Mouse (Mus musculus) left cerebral cortex, adult 8-10 months (tissue): ENCODE measurements around the gene Nkapd1. TPM values are rescaled to one million over a fixed set of nuclear protein-coding genes. Genes with fewer than 3 reads are reported as not detected.
"Not testable (repeated sequence)": the region's sequence is repeated elsewhere in the genome, so short reads cannot be mapped to it uniquely, and the experiment has no call there.

ENCODE experiments used
- DNase-seq, 2 experiments: peaks; one replicate each; pipeline ENCODE4 v3.0.0; 2022; ENCODE audit warnings: low spot score in 2 of 2
- total RNA-seq, 4 experiments: library from RNA; stranded (reverse); gene quantifications; 2 replicates each; pipeline ENCODE4 v1.2.4; 2022

Nkapd1 gene
- total RNA-seq, result 10 to 100 TPM; 19.5 to 20.4 (median 20.2) TPM

DNA sequence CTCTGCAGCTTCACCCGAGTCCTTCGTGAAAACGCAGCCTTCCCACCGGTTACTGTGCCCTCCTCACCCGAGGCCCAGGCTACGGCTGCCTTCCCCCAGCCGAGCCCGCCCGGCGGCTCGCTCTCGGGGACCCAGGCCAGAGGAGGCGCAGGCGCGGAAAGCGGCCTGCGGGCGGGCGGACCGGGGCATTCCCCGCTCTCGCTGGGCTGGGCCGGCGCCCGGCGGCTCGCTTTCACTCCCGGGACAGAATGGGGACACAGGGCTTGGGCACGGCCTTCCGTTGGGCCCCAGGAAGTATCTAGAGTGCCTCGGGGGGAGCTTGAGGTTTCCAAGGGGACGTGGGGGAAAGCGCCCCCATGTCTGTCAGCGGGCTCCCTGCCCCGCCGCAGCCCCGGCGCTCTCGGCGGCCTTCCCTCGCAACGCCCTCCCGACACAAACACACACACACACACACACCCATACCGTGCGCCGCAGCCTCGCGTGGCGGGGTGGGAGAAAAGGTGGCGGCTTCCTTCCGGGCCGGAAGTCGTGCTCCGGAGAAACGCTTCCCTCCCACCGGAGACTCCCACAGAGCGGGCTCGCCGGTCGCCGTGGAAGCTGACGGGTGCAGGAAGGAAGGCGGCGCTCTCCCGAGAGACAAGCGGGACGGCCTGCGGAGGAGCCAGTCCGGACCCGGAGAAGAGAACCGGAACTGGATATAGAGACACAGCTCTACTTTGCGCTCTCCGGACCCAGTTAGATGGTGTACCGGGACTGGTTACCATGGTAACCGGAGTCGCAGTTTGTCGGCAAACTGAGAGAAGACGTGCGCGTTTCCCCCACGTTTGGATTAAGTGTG is at the start of gene Nkapd1, which contains the start of gene Pih1d2:
Nkapd1 (minus strand) TSS at position 699 of the 838 bp plus-strand sequence.
Pih1d2 (plus strand) TSS at position 556 of the 838 bp plus-strand sequence.
- DNase-seq, result peak; percentile 87 to 91

GRCm38 (mm10) chr9:50666442-50666841 is 49.2 kb upstream of the Nkapd1 start:
- DNase-seq, result no peak

- DNase-seq, result no peak
These were observed 47.6 kb upstream of the Nkapd1 start for GRCm38 (mm10) chr9:50664826-50665225.

GRCm38 (mm10) chr9:50660431-50660830 is 43.2 kb upstream of the Nkapd1 start:
- DNase-seq, result no peak

DNA sequence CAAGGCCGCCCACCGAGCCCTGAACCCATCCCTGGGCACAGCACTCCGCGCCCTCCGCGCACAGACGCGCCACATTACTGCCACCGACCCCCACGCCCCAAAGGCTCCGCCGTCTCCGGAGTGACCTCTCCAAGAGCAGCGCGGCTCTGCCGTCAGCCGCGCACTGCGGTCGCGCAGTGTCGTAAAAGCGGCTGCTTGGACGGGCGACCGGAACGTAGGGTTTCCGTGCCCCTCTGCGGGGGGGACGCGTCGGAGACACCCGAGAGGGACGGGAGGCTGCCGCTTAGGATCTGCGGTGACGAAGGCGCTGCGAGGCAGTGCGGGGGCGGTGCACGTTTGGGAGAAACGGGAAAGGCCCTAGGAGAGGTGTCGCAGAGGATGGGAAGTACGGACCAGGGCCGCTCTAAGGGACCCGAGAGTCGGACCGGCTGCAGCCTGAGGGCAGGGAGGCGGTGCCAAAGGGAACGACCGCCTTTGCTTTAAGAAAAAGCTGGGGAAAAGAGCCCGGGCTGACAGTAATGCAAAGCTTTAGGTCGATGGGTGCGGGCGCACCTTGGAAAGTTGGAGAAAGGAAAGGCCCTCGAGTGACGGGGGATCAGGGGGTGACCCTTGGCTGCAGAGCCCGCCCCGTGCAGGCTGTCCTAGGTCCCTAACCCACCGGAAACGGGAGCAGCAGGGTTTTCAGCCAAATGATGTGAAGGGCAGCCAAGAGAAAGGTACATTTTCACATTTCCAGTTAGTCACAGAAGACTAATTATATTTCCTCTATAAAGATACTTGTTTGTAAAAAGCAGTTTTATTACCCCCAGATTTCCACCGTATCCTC is 42.3 kb upstream of the Nkapd1 start, which contains the start of gene Dlat:
Dlat (minus strand) TSS at position 389 of the 826 bp plus-strand sequence.
- peak; percentile 85 to 88 for DNase-seq

DNA sequence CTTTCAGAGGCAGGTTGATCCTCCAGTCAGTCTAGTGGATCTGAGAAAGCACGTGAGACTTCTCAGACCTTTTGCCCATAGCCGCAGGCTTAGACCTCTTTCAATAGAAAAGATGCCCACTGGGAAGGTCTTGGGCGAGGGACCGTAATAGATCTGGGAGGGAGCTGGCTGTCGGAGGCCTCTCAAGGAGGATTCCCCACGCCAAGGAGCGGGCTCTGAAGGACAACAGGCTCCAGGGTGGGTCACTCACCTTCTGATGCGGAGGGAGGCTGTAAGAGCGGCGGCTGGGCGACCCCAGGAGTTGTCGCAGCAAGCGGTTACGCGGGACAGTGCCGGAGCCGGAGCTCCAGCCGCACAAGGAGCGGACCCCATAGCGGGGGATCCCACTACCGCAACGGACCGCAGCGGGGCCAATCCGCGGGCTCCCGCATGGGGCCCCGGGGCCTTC is 41.7 kb upstream of the Nkapd1 start:
- DNase-seq, result no peak

- no peak for DNase-seq
These were observed 41.1 kb upstream of the Nkapd1 start for GRCm38 (mm10) chr9:50658391-50658790.

GRCm38 (mm10) chr9:50650503-50650902 is 33.2 kb upstream of the Nkapd1 start:
- DNase-seq, result no peak

DNA sequence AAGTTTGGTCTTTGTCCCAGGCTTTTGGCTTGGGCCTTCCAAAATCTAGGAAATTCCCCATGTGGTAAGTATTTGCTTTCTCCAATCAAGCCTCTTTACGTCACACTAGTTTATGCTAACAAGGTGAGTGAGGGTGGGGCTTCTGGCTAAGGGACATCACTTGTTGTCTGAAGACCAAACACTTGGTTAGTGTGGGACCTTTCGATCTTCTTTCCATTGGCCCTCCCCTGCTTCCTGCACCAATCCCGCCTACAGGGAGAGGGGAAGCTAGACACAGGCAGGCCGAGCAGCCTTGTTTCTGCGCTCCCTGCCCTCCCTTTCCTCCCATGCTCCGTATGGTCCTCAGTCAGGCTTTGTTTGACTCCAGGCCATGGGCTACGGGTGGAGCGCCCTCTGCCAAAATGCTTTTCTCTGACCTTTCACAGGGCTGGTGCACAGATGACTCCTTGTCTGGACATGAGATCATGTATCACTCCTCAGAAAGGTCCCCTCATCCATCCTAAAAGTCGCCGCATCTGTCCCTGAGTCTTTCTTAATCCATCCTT is 29.6 kb upstream of the Nkapd1 start:
- no peak for DNase-seq

DNA sequence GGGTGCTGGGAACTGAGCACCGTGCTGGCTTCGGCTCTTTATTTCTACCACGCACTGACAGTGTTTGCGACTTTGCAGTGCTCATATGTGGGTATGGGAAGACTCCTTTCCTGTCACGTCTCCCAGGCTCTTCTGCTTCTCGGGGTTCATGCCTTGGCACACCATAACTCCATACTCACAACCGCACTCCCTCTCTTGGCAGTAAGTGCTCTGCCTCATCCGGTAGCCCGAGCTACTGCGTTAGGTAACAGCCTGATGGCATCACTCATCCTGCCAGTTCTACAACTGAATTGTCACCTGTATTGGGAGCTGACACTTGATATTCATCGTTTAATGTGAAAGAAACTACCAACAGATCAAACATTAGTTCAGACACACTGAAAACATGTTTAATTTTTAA is 17.0 kb upstream of the Nkapd1 start:
- no peak for DNase-seq

GRCm38 (mm10) chr9:50633059-50633458 is 15.8 kb upstream of the Nkapd1 start:
- DNase-seq, result no peak

GRCm38 (mm10) chr9:50632016-50632688 is 14.9 kb upstream of the Nkapd1 start:
- no peak for DNase-seq

DNA sequence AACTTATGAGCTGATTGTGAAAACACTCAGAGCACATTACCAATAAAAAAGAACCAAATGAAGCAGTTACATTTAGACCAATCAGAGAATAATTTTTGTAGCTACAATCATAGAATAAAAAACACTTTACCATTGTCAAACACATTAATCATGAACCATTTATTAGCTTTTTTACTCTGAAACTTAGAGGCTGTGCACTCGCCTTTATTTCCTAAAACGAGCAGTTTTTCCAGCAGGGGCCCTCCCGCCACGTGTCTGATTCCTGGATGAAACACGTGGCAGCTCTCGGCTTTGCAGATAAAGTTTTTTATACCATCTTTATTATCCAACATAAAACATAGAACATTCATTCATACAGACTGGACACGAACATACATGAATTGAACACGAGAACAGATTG is 13.6 kb upstream of the Nkapd1 start:
- DNase-seq, result not testable (repeated sequence)

DNA sequence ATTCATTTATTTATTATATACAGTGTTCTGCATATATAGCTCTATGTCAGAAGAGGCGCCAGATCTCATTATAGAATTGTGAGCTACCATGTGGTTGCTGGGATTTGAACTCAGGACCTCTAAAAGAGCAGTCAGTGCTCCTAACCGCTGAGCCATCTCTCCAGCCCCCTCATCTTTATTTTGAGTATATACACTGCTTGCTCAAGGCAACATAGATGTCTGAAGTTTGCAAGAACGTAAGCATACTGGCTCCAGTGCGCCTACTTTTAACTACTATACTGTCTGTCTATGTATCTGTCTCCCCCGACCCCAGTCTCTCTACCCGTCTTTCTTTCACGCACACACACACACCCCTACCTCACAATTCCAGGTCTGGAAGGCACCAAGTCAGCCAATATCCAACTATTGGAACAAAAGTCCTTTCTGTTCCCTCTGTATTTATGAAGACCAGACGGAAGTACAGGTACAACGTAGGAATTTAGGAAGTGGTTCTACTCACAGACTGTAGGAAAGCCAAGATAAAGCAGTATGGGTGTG is 598 bp upstream of the Nkapd1 start:
- DNase-seq, result no peak

GRCm38 (mm10) chr9:50616161-50616560 is 1.1 kb downstream of the Nkapd1 start:
- DNase-seq, result no peak

DNA sequence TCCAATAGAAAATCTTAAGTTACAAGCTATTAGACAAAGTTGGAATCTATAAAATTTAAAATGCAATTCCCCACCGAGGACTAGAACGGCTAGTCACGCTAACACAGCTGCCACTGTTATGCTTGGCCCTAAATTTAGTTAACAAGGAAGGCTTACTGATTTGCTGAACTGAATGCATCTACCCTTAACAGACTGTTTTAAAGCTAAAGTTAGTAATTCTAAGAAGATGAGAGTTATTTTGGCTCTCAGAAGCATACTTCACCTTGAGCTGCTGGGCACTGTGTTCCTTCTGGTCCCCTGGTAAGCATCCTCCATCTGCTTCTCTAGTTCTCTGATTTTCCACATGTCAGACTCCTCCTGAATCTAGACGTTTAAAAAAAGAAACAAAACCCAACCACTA is 5.1 kb downstream of the Nkapd1 start:
- no peak for DNase-seq

DNA sequence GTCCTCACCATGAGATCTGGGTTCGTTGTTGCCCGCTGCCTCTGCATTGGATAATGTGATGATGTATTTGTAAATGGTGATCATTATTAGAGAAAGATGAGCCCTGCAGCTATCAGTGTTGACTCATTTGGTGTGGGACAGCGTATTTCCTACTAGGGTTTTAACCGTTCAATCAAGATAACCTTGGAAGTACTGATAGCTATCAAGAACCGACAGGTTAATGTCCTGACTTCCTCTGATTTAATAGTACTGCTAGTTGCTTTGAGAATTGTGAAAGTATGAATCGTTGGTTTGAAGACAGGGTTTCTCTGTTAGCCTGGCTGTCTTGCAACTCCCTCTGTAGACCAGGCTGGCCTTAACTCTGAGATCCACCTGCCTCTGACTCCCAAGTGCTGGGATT is 12.9 kb downstream of the Nkapd1 start:
- DNase-seq, result no peak

DNA sequence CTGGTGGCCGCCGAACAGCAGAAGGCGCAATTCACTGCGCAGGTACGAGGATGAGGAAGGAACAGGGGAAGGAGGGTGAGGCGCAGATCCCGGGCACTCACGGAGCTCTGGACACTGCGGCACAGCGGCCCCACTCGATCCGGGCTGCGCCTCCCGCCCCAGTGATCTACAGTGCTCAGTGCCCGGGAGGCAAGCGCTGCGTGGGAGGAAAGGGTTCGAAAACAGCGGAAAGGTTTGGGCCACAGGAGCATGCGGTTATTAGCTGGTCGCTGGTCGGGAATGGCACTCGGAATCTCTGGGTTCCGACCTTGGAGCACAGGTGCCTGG is 13.3 kb downstream of the Nkapd1 start:
- no peak for DNase-seq

DNA sequence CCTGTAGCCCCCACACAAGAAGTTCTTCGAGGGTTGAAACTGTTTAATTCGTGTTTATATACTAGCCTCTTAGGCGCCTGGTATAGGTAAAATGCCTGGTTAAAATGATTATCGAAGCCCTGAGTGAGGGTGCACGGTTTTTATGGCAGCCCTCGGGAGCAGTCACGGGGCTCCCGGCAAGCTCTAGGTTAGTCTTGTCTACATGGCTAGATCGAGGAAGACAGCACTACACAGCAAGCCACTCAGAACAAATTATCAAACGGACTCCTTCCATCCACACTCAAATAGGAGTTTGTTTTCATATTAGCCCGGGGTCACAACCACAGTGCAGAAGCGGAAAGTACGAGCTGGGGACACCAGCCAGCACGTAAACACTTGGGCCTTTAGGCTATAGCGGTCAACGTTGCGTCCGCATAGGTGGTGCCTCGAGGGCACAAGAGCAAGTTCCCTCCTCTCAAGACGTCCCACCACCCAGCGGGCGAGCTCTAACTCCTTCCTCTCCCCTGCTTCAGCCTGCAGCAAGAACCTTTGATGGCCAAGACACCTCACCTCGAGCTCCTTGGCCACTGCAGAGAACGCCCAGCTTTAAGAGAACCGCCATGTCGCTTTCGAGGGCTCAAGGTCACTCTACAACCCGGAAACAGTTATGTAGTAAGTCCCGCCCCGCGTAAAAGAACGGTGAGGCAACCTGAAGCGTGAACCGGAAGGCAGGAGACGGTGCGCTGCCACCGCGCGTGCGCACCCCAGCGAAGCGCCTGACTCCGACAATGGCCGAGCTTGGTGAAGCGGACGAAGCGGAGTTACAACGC is 13.9 kb downstream of the Nkapd1 start, which contains the start of the genes Sdhd and Timm8b:
Sdhd (minus strand) TSS at position 624 of the 809 bp plus-strand sequence.
Timm8b (plus strand) TSS at position 722 of the 809 bp plus-strand sequence.
- DNase-seq, result peak; percentile 85 to 95
